Mouse (Mus musculus) lung, embryonic 15.5 days (tissue): Measurements from ENCODE around the gene Prdm1. TPM values are rescaled to one million over a fixed set of nuclear protein-coding genes. Genes with fewer than 3 reads are reported as not detected.
A peak's percentile ranks its signal among the peaks of the same experiment; 100 is the strongest.

Experiments used
- ATAC-seq: fragments of 200-750 bp; cut with Nextera tagmentation; 2 replicates; pipeline ENCODE4 v1.8.0; 2017; ENCODE audit warnings: moderate number of reproducible peaks, borderline replicate concordance; ENCODE audit not compliant: low FRiP score, low TSS enrichment; ENCODE audit errors: extremely low read depth
- H3K27ac ChIP-seq: fragments of 300-500 bp; sonication (generic); 2 replicates; pipeline ENCODE4 v1.5.1; 2015; ENCODE audit warnings: moderate library complexity, mild to moderate bottlenecking, inconsistent platforms
- H3K27me3 ChIP-seq: fragments of 300-500 bp; sonication (generic); 2 replicates; pipeline ENCODE4 v1.6.1; 2015; ENCODE audit warnings: inconsistent platforms
- H3K36me3 ChIP-seq: fragments of 300-500 bp; sonication (generic); 2 replicates; pipeline ENCODE4 v1.6.1; 2015; ENCODE audit warnings: inconsistent platforms
- H3K4me1 ChIP-seq: fragments of 300-500 bp; sonication (generic); 2 replicates; pipeline ENCODE4 v1.6.1; 2015; ENCODE audit warnings: inconsistent platforms
- H3K4me2 ChIP-seq: fragments of 300-500 bp; sonication (generic); 2 replicates; pipeline ENCODE4 v1.6.1; 2015; ENCODE audit warnings: inconsistent platforms, mild to moderate bottlenecking, moderate library complexity
- H3K4me3 ChIP-seq: fragments of 300-500 bp; sonication (generic); 2 replicates; pipeline ENCODE4 v1.5.1; 2015; ENCODE audit warnings: mild to moderate bottlenecking, inconsistent platforms
- H3K9ac ChIP-seq: fragments of 300-500 bp; sonication (generic); 2 replicates; pipeline ENCODE4 v1.6.1; 2015; ENCODE audit warnings: inconsistent platforms
- H3K9me3 ChIP-seq: fragments of 300-500 bp; sonication (generic); 2 replicates; pipeline ENCODE4 v1.6.1; 2016; ENCODE audit warnings: inconsistent platforms
- WGBS: fragments of 180-500 bp; shearing (Covaris S2); methylation state at CpG from one replicate; pipeline ENCODE4 v1.1.7; 2015; 5-methylcytosine and 5-hydroxymethylcytosine counted together
- polyA plus RNA-seq: library from polyadenylated mRNA; unstranded; fragments of >200 nt; fragmentation: Nextera tagmentation; extraction: Ambion mirVana; gene quantifications from 2 replicates; pipeline ENCODE4 v1.2.1, GENCODE M21; 2015

The Prdm1 gene
- polyA plus RNA-seq, 1 experiment from 2014 or later: 1.7 TPM

GRCm38 (mm10) chr10:44526751-44527591 lies 1.3 kb downstream of the Prdm1 start:
- H3K9me3 ChIP-seq: no peaks in the 10 kb centered on the region
- ATAC-seq: 0 out of 2 replicates have a peak, but pooled peaks have one; percentile 2
- WGBS: 4% methylated on average over 31 of the region's 31 CpGs
- peaks cover 39% of the 10 kb centered on the region for H3K27me3 ChIP-seq
- H3K27ac ChIP-seq: no peak overlapping the region
- H3K4me1 ChIP-seq: peaks cover 28% of the 10 kb centered on the region
- no peaks in the 10 kb centered on the region for H3K36me3 ChIP-seq
- H3K9ac ChIP-seq: peak overlapping the region; percentile 30; the same call in 1 of the 2 replicates
- peak overlapping the region; percentile 41 for H3K4me3 ChIP-seq
- H3K4me2 ChIP-seq: peak overlapping the region; percentile 80

- Histone ChIP-seq H3K4me2 (no peak overlapping the region), H3K9ac (no peak overlapping the region), H3K27ac (no peak overlapping the region), H3K27me3 (peaks cover 5% of the 10 kb centered on the region), H3K4me1 (no peaks in the 10 kb centered on the region), H3K4me3 (no peak overlapping the region), H3K9me3 (no peaks in the 10 kb centered on the region), H3K36me3 (no peaks in the 10 kb centered on the region)
- 27% methylated on average over 6 of the region's 6 CpGs for WGBS
- no peak for ATAC-seq
Observed at GRCm38 (mm10) chr10:44520189-44520588, 8.1 kb downstream of the Prdm1 start.

- no peaks in the 10 kb centered on the region for H3K4me1 ChIP-seq
- H3K9me3 ChIP-seq: no peaks in the 10 kb centered on the region
- no peak for ATAC-seq
- H3K27me3 ChIP-seq: no peaks in the 10 kb centered on the region; the same call in 1 of the 2 replicates
- no peak overlapping the region for H3K4me2 ChIP-seq
- no peaks in the 10 kb centered on the region for H3K36me3 ChIP-seq
- WGBS: 70% methylated on average over 7 of the region's 7 CpGs
- H3K27ac ChIP-seq: no peak overlapping the region
- H3K9ac ChIP-seq: no peak overlapping the region
- H3K4me3 ChIP-seq: no peak overlapping the region
Observed at GRCm38 (mm10) chr10:44518631-44519030, 9.7 kb downstream of the Prdm1 start.

- WGBS: 80% methylated on average over 5 of the region's 5 CpGs
- H3K9ac ChIP-seq: no peak overlapping the region
Observed at GRCm38 (mm10) chr10:44513108-44513507, 15.2 kb downstream of the Prdm1 start.

GRCm38 (mm10) chr10:44511029-44511428 lies 17.3 kb downstream of the Prdm1 start:
- ATAC-seq: no peak

More at GRCm38 (mm10) chr10:44513108-44513507, 15.2 kb downstream of the Prdm1 start:
- Histone ChIP-seq H3K27me3 (no peaks in the 10 kb centered on the region), H3K36me3 (no peaks in the 10 kb centered on the region), H3K4me2 (no peak overlapping the region), H3K4me1 (peaks cover 9% of the 10 kb centered on the region), H3K27ac (no peak overlapping the region), H3K9me3 (no peaks in the 10 kb centered on the region), H3K4me3 (no peak overlapping the region)
- ATAC-seq: no peak

GRCm38 (mm10) chr10:44508649-44509048 lies 19.7 kb downstream of the Prdm1 start:
- no peaks in the 10 kb centered on the region for H3K36me3 ChIP-seq
- ATAC-seq: no peak
- H3K9ac ChIP-seq: no peak overlapping the region
- H3K9me3 ChIP-seq: no peaks in the 10 kb centered on the region
- WGBS: 65% methylated on average over 7 of the region's 7 CpGs
- no peak overlapping the region for H3K27ac ChIP-seq
- H3K4me2 ChIP-seq: no peak overlapping the region
- peaks cover 14% of the 10 kb centered on the region for H3K4me1 ChIP-seq
- H3K4me3 ChIP-seq: no peak overlapping the region
- H3K27me3 ChIP-seq: no peaks in the 10 kb centered on the region

More at GRCm38 (mm10) chr10:44511029-44511428, 17.3 kb downstream of the Prdm1 start:
- Histone ChIP-seq H3K27me3 (no peaks in the 10 kb centered on the region), H3K4me3 (no peak overlapping the region), H3K9ac (no peak overlapping the region), H3K4me1 (peaks cover 14% of the 10 kb centered on the region), H3K36me3 (no peaks in the 10 kb centered on the region), H3K27ac (no peak overlapping the region; the same call in 1 of the 2 replicates), H3K4me2 (no peak overlapping the region), H3K9me3 (no peaks in the 10 kb centered on the region)
- 42% methylated on average over 3 of the region's 3 CpGs for WGBS

- H3K9ac ChIP-seq: no peak overlapping the region
- no peak overlapping the region for H3K4me2 ChIP-seq
- no peak for ATAC-seq
- no peak overlapping the region for H3K4me3 ChIP-seq
- H3K4me1 ChIP-seq: peaks cover 14% of the 10 kb centered on the region
- H3K27me3 ChIP-seq: no peaks in the 10 kb centered on the region
- no peaks in the 10 kb centered on the region for H3K36me3 ChIP-seq
- H3K27ac ChIP-seq: no peak overlapping the region
- no peaks in the 10 kb centered on the region for H3K9me3 ChIP-seq
- WGBS: 37% methylated on average over 2 of the region's 2 CpGs
Observed at GRCm38 (mm10) chr10:44507984-44508383, 20.3 kb downstream of the Prdm1 start.

- peaks cover 9% of the 10 kb centered on the region; the same call in 1 of the 2 replicates for H3K4me1 ChIP-seq
- H3K36me3 ChIP-seq: no peaks in the 10 kb centered on the region
- no peak overlapping the region for H3K9ac ChIP-seq
- H3K4me2 ChIP-seq: no peak overlapping the region
- 68% methylated on average over 13 of the region's 13 CpGs for WGBS
- no peak overlapping the region for H3K4me3 ChIP-seq
- no peaks in the 10 kb centered on the region for H3K27me3 ChIP-seq
- H3K27ac ChIP-seq: no peak overlapping the region
- no peaks in the 10 kb centered on the region for H3K9me3 ChIP-seq
- ATAC-seq: 0 out of 2 replicates have a peak, but pooled peaks have one; percentile 46
Observed at GRCm38 (mm10) chr10:44502891-44503290, 25.4 kb downstream of the Prdm1 start.

- no peaks in the 10 kb centered on the region for H3K36me3 ChIP-seq
- WGBS: 41% methylated on average over 15 of the region's 15 CpGs
- no peak for ATAC-seq
- H3K27me3 ChIP-seq: no peaks in the 10 kb centered on the region
- H3K4me3 ChIP-seq: 0 out of 2 replicates have a peak overlapping the region, but pooled peaks have one; percentile 4
- H3K4me2 ChIP-seq: peak overlapping the region; percentile 44
- H3K9ac ChIP-seq: no peak overlapping the region
- H3K9me3 ChIP-seq: no peaks in the 10 kb centered on the region
- no peak overlapping the region for H3K27ac ChIP-seq
- peaks cover 6% of the 10 kb centered on the region for H3K4me1 ChIP-seq
Observed at GRCm38 (mm10) chr10:44499897-44500519, 28.3 kb downstream of the Prdm1 start.

- Histone ChIP-seq H3K27ac (no peak overlapping the region; the same call in 1 of the 2 replicates), H3K9ac (no peak overlapping the region), H3K4me3 (no peak overlapping the region), H3K4me1 (peaks cover 16% of the 10 kb centered on the region), H3K9me3 (no peaks in the 10 kb centered on the region), H3K27me3 (no peaks in the 10 kb centered on the region), H3K4me2 (no peak overlapping the region), H3K36me3 (no peaks in the 10 kb centered on the region)
- 48% methylated on average over 15 of the region's 15 CpGs for WGBS
- ATAC-seq: no peak
Observed at GRCm38 (mm10) chr10:44493818-44494492, 34.3 kb downstream of the Prdm1 start.

- no peak for ATAC-seq
- Histone ChIP-seq H3K9ac (no peak overlapping the region), H3K27me3 (no peaks in the 10 kb centered on the region), H3K36me3 (no peaks in the 10 kb centered on the region), H3K9me3 (no peaks in the 10 kb centered on the region), H3K4me3 (no peak overlapping the region), H3K27ac (no peak overlapping the region), H3K4me1 (peaks cover 16% of the 10 kb centered on the region), H3K4me2 (no peak overlapping the region)
- 42% methylated on average over 8 of the region's 8 CpGs for WGBS
Observed at GRCm38 (mm10) chr10:44492815-44493525, 35.3 kb downstream of the Prdm1 start.
